Mouse (Mus musculus): ENCODE data around the gene Gm20481. TPM values are rescaled to one million over a fixed set of nuclear protein-coding genes. Genes with fewer than 3 reads are reported as not detected.
"Not testable (repeated sequence)": the region's sequence is repeated elsewhere in the genome, so short reads cannot be mapped to it uniquely, and the experiment has no call there.

The Gm20481 gene
- polyA plus RNA-seq, 1 experiment = not detected

GRCm38 (mm10) chr17:34981690-34982180 lies 12.0 kb downstream of the Gm20481 start, which contains the start of gene Lsm2:
Gene Lsm2 (plus strand): TSS chr17:34981862.
- Histone ChIP-seq H3K27ac (ENCODE audit: insufficient read depth, low read depth, low read length) (peak within 1 kb of the TSS; percentile 93), H3K36me3 (ENCODE audit: control insufficient read depth, insufficient read depth, low read length) (peaks cover 16% of the 10 kb centered on the region), H3K4me1 (ENCODE audit: control insufficient read depth, insufficient read depth, insufficient read length, low read length) (peaks cover 4% of the 10 kb centered on the region; the same call in 1 of the 2 replicates), H3K4me3 (ENCODE audit: low read depth, low read length) (peak within 1 kb of the TSS; percentile 81), H3K27me3 (ENCODE audit: control insufficient read depth, insufficient read depth, low read length) (no peaks in the 10 kb centered on the region)
- peak; percentile 72 for TF ChIP-seq POLR2A (IDR thresholded peaks at IDR 0.05; ENCODE audit: low read depth, low read length)
- TF ChIP-seq CTCF (IDR thresholded peaks at IDR 0.05; ENCODE audit: extremely low read depth, insufficient read length, insufficient replicate concordance, low read depth, low read length) = no peak
- under 1% methylated on average over 58 of the region's 58 CpGs for WGBS

DNA sequence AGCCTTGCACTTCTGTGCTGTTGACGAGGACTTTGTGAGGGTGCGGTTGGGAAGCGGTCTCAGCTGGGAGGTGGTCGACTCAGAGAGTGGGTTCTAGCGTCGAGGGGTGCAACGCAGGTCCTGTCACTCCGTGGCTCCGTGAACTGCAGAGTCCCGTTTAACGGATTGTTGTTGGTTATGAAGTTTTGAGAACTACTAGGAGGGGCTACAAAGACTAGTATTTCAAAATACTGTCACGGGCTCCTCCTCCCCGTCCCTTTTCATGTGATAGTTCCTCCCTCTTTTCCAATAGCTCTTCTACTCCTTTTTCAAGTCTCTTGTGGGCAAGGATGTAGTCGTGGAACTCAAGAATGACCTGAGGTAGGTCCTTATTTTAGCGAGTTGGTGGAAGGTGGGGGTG lies 12.6 kb downstream of the Gm20481 start:
- no peaks in the 10 kb centered on the region for H3K27me3 ChIP-seq (ENCODE audit: control insufficient read depth, insufficient read depth, low read length)
- WGBS = under 1% methylated on average over 15 of the region's 15 CpGs
- TF ChIP-seq POLR2A (IDR thresholded peaks at IDR 0.05; ENCODE audit: low read depth, low read length) = no peak
- no peak for TF ChIP-seq CTCF (IDR thresholded peaks at IDR 0.05; ENCODE audit: extremely low read depth, insufficient read length, insufficient replicate concordance, low read depth, low read length)
- peaks cover 16% of the 10 kb centered on the region for H3K36me3 ChIP-seq (ENCODE audit: control insufficient read depth, insufficient read depth, low read length)
- peaks cover 4% of the 10 kb centered on the region; the same call in 1 of the 2 replicates for H3K4me1 ChIP-seq (ENCODE audit: control insufficient read depth, insufficient read depth, insufficient read length, low read length)
- peak overlapping the region; percentile 81 for H3K4me3 ChIP-seq (ENCODE audit: low read depth, low read length)
- no peak overlapping the region; the same call in 1 of the 2 replicates for H3K27ac ChIP-seq (ENCODE audit: insufficient read depth, low read depth, low read length)

- TF ChIP-seq CTCF (IDR thresholded peaks at IDR 0.05; ENCODE audit: extremely low read depth, insufficient read length, insufficient replicate concordance, low read depth, low read length) (no peak), POLR2A (IDR thresholded peaks at IDR 0.05; ENCODE audit: low read depth, low read length) (no peak)
- WGBS = 72% methylated on average over 2 of the region's 2 CpGs
- Histone ChIP-seq H3K27me3 (ENCODE audit: control insufficient read depth, insufficient read depth, low read length) (no peaks in the 10 kb centered on the region), H3K27ac (ENCODE audit: insufficient read depth, low read depth, low read length) (no peak overlapping the region), H3K36me3 (ENCODE audit: control insufficient read depth, insufficient read depth, low read length) (peaks cover 16% of the 10 kb centered on the region), H3K4me1 (ENCODE audit: control insufficient read depth, insufficient read depth, insufficient read length, low read length) (peaks cover 4% of the 10 kb centered on the region; the same call in 1 of the 2 replicates), H3K4me3 (ENCODE audit: low read depth, low read length) (no peak overlapping the region)
These were observed 14.5 kb downstream of the Gm20481 start for GRCm38 (mm10) chr17:34984218-34984617.

DNA sequence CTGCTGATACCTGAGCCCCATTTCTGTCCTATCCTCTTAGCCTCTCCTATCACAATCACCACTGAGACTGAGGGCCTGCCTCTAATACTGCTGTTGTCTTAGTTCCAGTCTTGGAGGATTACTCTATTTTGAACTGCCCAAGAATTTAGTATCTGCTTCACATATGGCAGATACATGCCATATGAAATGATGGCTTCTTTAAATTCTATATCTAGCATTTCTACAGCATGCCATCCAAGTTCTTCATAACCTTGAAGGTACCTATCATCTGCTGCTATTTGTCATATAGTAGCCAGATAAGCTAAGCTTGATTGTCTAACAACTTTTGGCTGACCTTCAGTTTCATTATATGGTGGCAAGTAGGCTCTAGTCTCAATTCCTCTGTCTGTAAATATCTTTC lies 25.0 kb downstream of the Gm20481 start:
- H3K4me1 ChIP-seq (ENCODE audit: control insufficient read depth, insufficient read depth, insufficient read length, low read length) = peaks cover 5% of the 10 kb centered on the region
- 0 out of 2 replicates have a peak, but pooled peaks cover 3% of the 10 kb centered on the region for H3K36me3 ChIP-seq (ENCODE audit: control insufficient read depth, insufficient read depth, low read length)
- no peaks in the 10 kb centered on the region for H3K27me3 ChIP-seq (ENCODE audit: control insufficient read depth, insufficient read depth, low read length)
- H3K27ac ChIP-seq (ENCODE audit: insufficient read depth, low read depth, low read length) = no peak overlapping the region
- H3K4me3 ChIP-seq (ENCODE audit: low read depth, low read length) = no peak overlapping the region
- no peak for TF ChIP-seq CTCF (IDR thresholded peaks at IDR 0.05; ENCODE audit: extremely low read depth, insufficient read length, insufficient replicate concordance, low read depth, low read length)
- TF ChIP-seq POLR2A (IDR thresholded peaks at IDR 0.05; ENCODE audit: low read depth, low read length) = no peak

GRCm38 (mm10) chr17:34995192-34995591 lies 25.5 kb downstream of the Gm20481 start:
- 50% methylated on average over 4 of the region's 4 CpGs for WGBS
- H3K36me3 ChIP-seq (ENCODE audit: control insufficient read depth, insufficient read depth, low read length) = not testable (repeated sequence)

DNA sequence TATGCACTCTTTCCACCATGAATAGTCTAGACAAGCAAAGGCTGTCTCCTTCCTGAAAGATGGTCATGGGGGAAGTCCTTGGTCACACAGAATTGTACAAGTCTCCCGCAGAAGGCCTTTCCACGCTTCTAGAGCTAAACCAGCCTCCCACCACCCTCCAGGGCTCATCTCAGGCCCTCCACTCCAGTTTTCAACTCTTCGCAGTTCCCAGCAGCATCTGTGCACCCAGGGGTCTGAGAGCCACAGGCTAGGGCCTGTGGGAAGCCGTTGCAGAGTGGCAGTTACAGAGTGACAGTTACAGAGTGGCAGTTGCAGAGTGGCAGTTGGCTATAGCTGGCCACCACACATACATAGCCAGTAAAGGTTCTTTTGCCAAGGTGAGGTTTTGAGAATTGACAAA lies 26.2 kb downstream of the Gm20481 start:
- H3K36me3 ChIP-seq (ENCODE audit: control insufficient read depth, insufficient read depth, low read length); H3K4me1 ChIP-seq (ENCODE audit: control insufficient read depth, insufficient read depth, insufficient read length, low read length); H3K4me3 ChIP-seq (ENCODE audit: low read depth, low read length); H3K27ac ChIP-seq (ENCODE audit: insufficient read depth, low read depth, low read length); H3K27me3 ChIP-seq (ENCODE audit: control insufficient read depth, insufficient read depth, low read length): not testable (repeated sequence)
- 86% methylated on average over 4 of the region's 4 CpGs for WGBS

More at GRCm38 (mm10) chr17:34995192-34995591, 25.5 kb downstream of the Gm20481 start:
- not testable (repeated sequence) for H3K4me3 ChIP-seq (ENCODE audit: low read depth, low read length); H3K4me1 ChIP-seq (ENCODE audit: control insufficient read depth, insufficient read depth, insufficient read length, low read length); H3K27ac ChIP-seq (ENCODE audit: insufficient read depth, low read depth, low read length); H3K27me3 ChIP-seq (ENCODE audit: control insufficient read depth, insufficient read depth, low read length)

- Histone ChIP-seq H3K4me3 (ENCODE audit: low read depth, low read length) (peak overlapping the region; percentile 14), H3K27ac (ENCODE audit: insufficient read depth, low read depth, low read length) (no peak overlapping the region), H3K36me3 (ENCODE audit: control insufficient read depth, insufficient read depth, low read length) (0 out of 2 replicates have a peak, but pooled peaks cover 1% of the 10 kb centered on the region), H3K27me3 (ENCODE audit: control insufficient read depth, insufficient read depth, low read length) (no peaks in the 10 kb centered on the region), H3K4me1 (ENCODE audit: control insufficient read depth, insufficient read depth, insufficient read length, low read length) (peaks cover 5% of the 10 kb centered on the region)
- WGBS = 76% methylated on average over 13 of the region's 14 CpGs
- TF ChIP-seq CTCF (IDR thresholded peaks at IDR 0.05; ENCODE audit: extremely low read depth, insufficient read length, insufficient replicate concordance, low read depth, low read length) (no peak), POLR2A (IDR thresholded peaks at IDR 0.05; ENCODE audit: low read depth, low read length) (no peak)
These were observed 26.9 kb downstream of the Gm20481 start for GRCm38 (mm10) chr17:34996411-34997141.

Data from small intestine, adult 2 months (tissue).